Mouse (Mus musculus) CH12F3 (cell line): ENCODE results near the gene Tfap2c.

ENCODE experiments used
- in situ Hi-C: fragments of 300-500 bp; cut with MboI; formaldehyde crosslinking; loops from 2 replicates; pipeline ENCODE4 v1.14.3; 2020; ENCODE audit warnings: low sequenced_read_pairs

Gene Tfap2c

GRCm38 (mm10) chr2:172549371-172550155 lies at the start of gene Tfap2c:
Gene Tfap2c, plus strand, starts transcription at chr2:172549593.
- in situ Hi-C loops = no loop called here

GRCm38 (mm10) chr2:172500752-172501316 lies 48.6 kb upstream of the Tfap2c start:
- in situ Hi-C loops = no loop called here

GRCm38 (mm10) chr2:172501341-172501740 lies 48.1 kb upstream of the Tfap2c start:
- in situ Hi-C loops = no loop called here

GRCm38 (mm10) chr2:172502168-172502567 lies 47.2 kb upstream of the Tfap2c start:
- in situ Hi-C loops = no loop called here

GRCm38 (mm10) chr2:172506121-172506520 lies 43.3 kb upstream of the Tfap2c start:
- in situ Hi-C loops = no loop called here

GRCm38 (mm10) chr2:172510056-172510712 lies 39.2 kb upstream of the Tfap2c start:
- in situ Hi-C loops = no loop called here

GRCm38 (mm10) chr2:172510899-172511298 lies 38.5 kb upstream of the Tfap2c start:
- in situ Hi-C loops = no loop called here

- in situ Hi-C loops = no loop called here
These were observed 32.9 kb upstream of the Tfap2c start for GRCm38 (mm10) chr2:172516407-172516992.

GRCm38 (mm10) chr2:172520616-172521371 lies 28.6 kb upstream of the Tfap2c start:
- in situ Hi-C loops = no loop called here

GRCm38 (mm10) chr2:172522528-172522927 lies 26.9 kb upstream of the Tfap2c start:
- in situ Hi-C loops = no loop called here

- in situ Hi-C loops = no loop called here
These were observed 22.2 kb upstream of the Tfap2c start for GRCm38 (mm10) chr2:172527175-172527574.

GRCm38 (mm10) chr2:172543987-172544386 lies 5.4 kb upstream of the Tfap2c start:
- in situ Hi-C loops = no loop called here

- in situ Hi-C loops = no loop called here
These were observed 4.7 kb upstream of the Tfap2c start for GRCm38 (mm10) chr2:172544601-172545127.

- in situ Hi-C loops = no loop called here
These were observed 3.7 kb upstream of the Tfap2c start for GRCm38 (mm10) chr2:172545592-172546235.

- in situ Hi-C loops = no loop called here
These were observed 2.8 kb upstream of the Tfap2c start for GRCm38 (mm10) chr2:172546551-172546950.

GRCm38 (mm10) chr2:172547116-172547515 lies 2.3 kb upstream of the Tfap2c start:
- in situ Hi-C loops = no loop called here

- in situ Hi-C loops = no loop called here
These were observed 1.4 kb upstream of the Tfap2c start for GRCm38 (mm10) chr2:172547807-172548586.

- in situ Hi-C loops = no loop called here
These were observed 629 bp upstream of the Tfap2c start for GRCm38 (mm10) chr2:172548672-172549255.
